Mouse (Mus musculus) liver, adult 10 weeks (tissue): ENCODE data around the gene Grxcr1. TPM values are rescaled to one million over a fixed set of nuclear protein-coding genes. Genes with fewer than 3 reads are reported as not detected.

Experiments used
- polyA plus RNA-seq: library from polyadenylated mRNA; stranded (reverse); fragments of 350-450 nt; fragmentation: Illumina TruSeq; extraction: RNeasy Lipid Tissue Mini Kit (QIAGEN cat#74804); gene quantifications from one replicate; pipeline ENCODE4 v1.2.3, GENCODE M21; 2014; ENCODE audit warnings: low read depth, low replicate concordance

Grxcr1 gene
- not detected for polyA plus RNA-seq

GRCm38 (mm10) chr5:68031744-68032143 lies at the start of gene Grxcr1:
TSS of gene Grxcr1 (plus strand) at chr5:68031835.

Other genes starting within 250 kb of the Grxcr1 start
- 2.9 TPM for gene Atp8a1, start 184.4 kb upstream of the Grxcr1 start, polyA plus RNA-seq
- not detected for gene Gm5108, start 90.2 kb upstream of the Grxcr1 start, polyA plus RNA-seq
- gene Gm21905, start 85.4 kb upstream of the Grxcr1 start, polyA plus RNA-seq: not detected